Mouse (Mus musculus) spleen, adult 2 months (tissue): ENCODE measurements around the gene Phf6.

Experiments
- CTCF ChIP-seq: fragments of 200-500 bp; IDR thresholded peaks from 2 replicates; pipeline ENCODE4 v1.5.1; 2011; ENCODE audit warnings: mild to moderate bottlenecking, inconsistent platforms; ENCODE audit not compliant: insufficient read depth, insufficient read length, insufficient replicate concordance; ENCODE audit errors: extremely low read depth
- POLR2A ChIP-seq: fragments of 200-500 bp; IDR thresholded peaks from 2 replicates; pipeline ENCODE4 v1.6.1; 2011; ENCODE audit warnings: low read depth, low read length, inconsistent platforms

- TF ChIP-seq POLR2A, result no peak
- no peak for TF ChIP-seq CTCF
Measured at GRCm38 (mm10) chrX:53006062-53006461, 94.0 kb downstream of the Phf6 start.
